Mouse (Mus musculus): ENCODE results near the gene Arfgap3.

DNA sequence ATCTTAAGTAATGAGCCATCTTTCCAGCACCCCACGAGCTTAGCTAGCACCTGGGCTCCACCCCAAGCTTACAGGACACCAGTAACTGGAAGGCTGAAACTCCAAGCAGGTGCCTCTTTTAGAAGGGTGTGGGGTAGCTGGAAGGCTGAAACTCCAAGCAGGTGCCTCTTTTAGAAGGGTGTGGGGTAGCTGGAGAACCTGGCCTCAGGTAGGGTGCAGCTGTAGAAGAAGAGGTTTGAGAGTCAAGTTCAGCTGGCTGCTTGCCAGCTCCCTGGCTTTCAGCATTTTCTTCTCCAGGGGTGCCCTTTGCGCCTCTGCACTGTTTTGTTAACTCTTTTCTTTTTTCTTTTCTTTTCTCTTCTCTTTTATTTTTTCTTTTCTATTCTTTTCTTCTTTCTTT lies 18.2 kb upstream of the Arfgap3 start:
- TF ChIP-seq CTCF (IDR thresholded peaks at IDR 0.05; ENCODE audit: insufficient read depth, low read depth, low read length), result no peak
- TF ChIP-seq POLR2A (IDR thresholded peaks at IDR 0.05; ENCODE audit: insufficient read depth, low read depth, low read length), result no peak
